Mouse (Mus musculus): Measurements from ENCODE around the gene Tmem107. TPM values are rescaled to one million over a fixed set of nuclear protein-coding genes. Genes with fewer than 3 reads are reported as not detected.

The Tmem107 gene
- polyA plus RNA-seq, 2 experiments, result 47.8 to 54.4 TPM

- Histone ChIP-seq H3K9me3 (ENCODE audit: control insufficient read depth, low read length) (no peaks in the 10 kb centered on the region), H3K36me3 (ENCODE audit: control insufficient read depth, insufficient read depth, low read length) (peaks cover 26% of the 10 kb centered on the region), H3K27me3 (ENCODE audit: control insufficient read depth, insufficient read depth, low read length) (no peaks in the 10 kb centered on the region), H3K4me3 (replicated peaks; ENCODE audit: low read length) (no peak overlapping the region), H3K4me1 (ENCODE audit: control insufficient read depth, insufficient read depth, low read length) (peaks cover 19% of the 10 kb centered on the region), H3K27ac (replicated peaks; ENCODE audit: low read depth, low read length) (no peak overlapping the region; the same call in 1 of the 2 replicates), H3K4me2 (replicated peaks; ENCODE audit: low read depth, low read length, severe bottlenecking) (no peak overlapping the region), H3K9ac (ENCODE audit: low read depth, low read length, severe bottlenecking) (no peak overlapping the region)
- TF ChIP-seq POLR2A (IDR thresholded peaks at IDR 0.05; ENCODE audit: borderline replicate concordance, extremely low read depth, insufficient read depth, insufficient read length), result no peak
- DNase-seq (ENCODE audit: low spot score), result no peak
- ATAC-seq (ENCODE audit: low FRiP score, low read depth), result no peak
- WGBS, result 31% methylated on average over 4 of the region's 4 CpGs
Observed at GRCm38 (mm10) chr11:69087082-69087481, 16.5 kb downstream of the Tmem107 start.

- no peaks in the 10 kb centered on the region for H3K27me3 ChIP-seq (ENCODE audit: control insufficient read depth, insufficient read depth, low read length)
- no peak overlapping the region; the same call in 1 of the 2 replicates for H3K27ac ChIP-seq (replicated peaks; ENCODE audit: low read depth, low read length)
- H3K4me1 ChIP-seq (ENCODE audit: control insufficient read depth, insufficient read depth, low read length), result peaks cover 19% of the 10 kb centered on the region
- peak overlapping the region; percentile 90 for H3K4me2 ChIP-seq (replicated peaks; ENCODE audit: low read depth, low read length, severe bottlenecking)
- 56% methylated on average over 2 of the region's 2 CpGs for WGBS
- peak overlapping the region; percentile 99; the same call in 1 of the 2 replicates for H3K9ac ChIP-seq (ENCODE audit: low read depth, low read length, severe bottlenecking)
- no peak for ATAC-seq (ENCODE audit: low FRiP score, low read depth)
- no peak for TF ChIP-seq POLR2A (IDR thresholded peaks at IDR 0.05; ENCODE audit: borderline replicate concordance, extremely low read depth, insufficient read depth, insufficient read length)
- no peak for DNase-seq (ENCODE audit: low spot score)
- H3K4me3 ChIP-seq (replicated peaks; ENCODE audit: low read length), result no peak overlapping the region
- peaks cover 32% of the 10 kb centered on the region for H3K36me3 ChIP-seq (ENCODE audit: control insufficient read depth, insufficient read depth, low read length)
- no peaks in the 10 kb centered on the region for H3K9me3 ChIP-seq (ENCODE audit: control insufficient read depth, low read length)
Observed at GRCm38 (mm10) chr11:69087597-69087996, 17.0 kb downstream of the Tmem107 start.

GRCm38 (mm10) chr11:69088103-69088855, 17.7 kb downstream of the Tmem107 start, which contains the start of gene Vamp2:
TSS of gene Vamp2 (plus strand) at chr11:69088490.
- Histone ChIP-seq H3K9ac (ENCODE audit: low read depth, low read length, severe bottlenecking) (peak within 1 kb of the TSS; percentile 99), H3K4me1 (ENCODE audit: control insufficient read depth, insufficient read depth, low read length) (peaks cover 19% of the 10 kb centered on the region), H3K27ac (replicated peaks; ENCODE audit: low read depth, low read length) (peak within 1 kb of the TSS; percentile 87), H3K4me2 (replicated peaks; ENCODE audit: low read depth, low read length, severe bottlenecking) (peak within 1 kb of the TSS; percentile 90), H3K36me3 (ENCODE audit: control insufficient read depth, insufficient read depth, low read length) (peaks cover 35% of the 10 kb centered on the region), H3K9me3 (ENCODE audit: control insufficient read depth, low read length) (no peaks in the 10 kb centered on the region), H3K27me3 (ENCODE audit: control insufficient read depth, insufficient read depth, low read length) (no peaks in the 10 kb centered on the region), H3K4me3 (replicated peaks; ENCODE audit: low read length) (peak within 1 kb of the TSS; percentile 99)
- DNase-seq (ENCODE audit: low spot score) (peak; percentile 86), ATAC-seq (ENCODE audit: low FRiP score, low read depth) (peak; percentile 90)
- TF ChIP-seq POLR2A (IDR thresholded peaks at IDR 0.05; ENCODE audit: borderline replicate concordance, extremely low read depth, insufficient read depth, insufficient read length), result 0 out of 2 replicates have a peak, but pooled peaks have one; percentile 8
- WGBS, result 1% methylated on average over 41 of the region's 67 CpGs

GRCm38 (mm10) chr11:69088856-69089615, 18.4 kb downstream of the Tmem107 start:
- no peaks in the 10 kb centered on the region for H3K9me3 ChIP-seq (ENCODE audit: control insufficient read depth, low read length)
- H3K4me1 ChIP-seq (ENCODE audit: control insufficient read depth, insufficient read depth, low read length), result peaks cover 19% of the 10 kb centered on the region
- WGBS, result 12% methylated on average over 25 of the region's 25 CpGs
- peak overlapping the region; percentile 99 for H3K4me3 ChIP-seq (replicated peaks; ENCODE audit: low read length)
- no peak for TF ChIP-seq POLR2A (IDR thresholded peaks at IDR 0.05; ENCODE audit: borderline replicate concordance, extremely low read depth, insufficient read depth, insufficient read length)
- peak overlapping the region; percentile 99 for H3K9ac ChIP-seq (ENCODE audit: low read depth, low read length, severe bottlenecking)
- ATAC-seq (ENCODE audit: low FRiP score, low read depth) (0 out of 2 replicates have a peak, but pooled peaks have one; percentile 5), DNase-seq (ENCODE audit: low spot score) (no peak)
- peaks cover 35% of the 10 kb centered on the region for H3K36me3 ChIP-seq (ENCODE audit: control insufficient read depth, insufficient read depth, low read length)
- H3K27me3 ChIP-seq (ENCODE audit: control insufficient read depth, insufficient read depth, low read length), result no peaks in the 10 kb centered on the region
- peak overlapping the region; percentile 87 for H3K27ac ChIP-seq (replicated peaks; ENCODE audit: low read depth, low read length)
- H3K4me2 ChIP-seq (replicated peaks; ENCODE audit: low read depth, low read length, severe bottlenecking), result peak overlapping the region; percentile 90

GRCm38 (mm10) chr11:69089616-69090290, 19.1 kb downstream of the Tmem107 start:
- H3K27ac ChIP-seq (replicated peaks; ENCODE audit: low read depth, low read length), result no peak overlapping the region
- no peak for DNase-seq (ENCODE audit: low spot score)
- no peak for TF ChIP-seq POLR2A (IDR thresholded peaks at IDR 0.05; ENCODE audit: borderline replicate concordance, extremely low read depth, insufficient read depth, insufficient read length)
- peak overlapping the region; percentile 90 for H3K4me2 ChIP-seq (replicated peaks; ENCODE audit: low read depth, low read length, severe bottlenecking)
- 84% methylated on average over 12 of the region's 12 CpGs for WGBS
- peak overlapping the region; percentile 99 for H3K9ac ChIP-seq (ENCODE audit: low read depth, low read length, severe bottlenecking)
- H3K36me3 ChIP-seq (ENCODE audit: control insufficient read depth, insufficient read depth, low read length), result peaks cover 35% of the 10 kb centered on the region
- no peaks in the 10 kb centered on the region for H3K9me3 ChIP-seq (ENCODE audit: control insufficient read depth, low read length)
- H3K4me3 ChIP-seq (replicated peaks; ENCODE audit: low read length), result peak overlapping the region; percentile 99
- H3K4me1 ChIP-seq (ENCODE audit: control insufficient read depth, insufficient read depth, low read length), result peaks cover 22% of the 10 kb centered on the region
- ATAC-seq (ENCODE audit: low FRiP score, low read depth), result no peak
- no peaks in the 10 kb centered on the region for H3K27me3 ChIP-seq (ENCODE audit: control insufficient read depth, insufficient read depth, low read length)

All from limb, embryonic 14.5 days (tissue).